Comparison of ENCODE assay signal across 1 mouse cellular context in the genomic region with DNA sequence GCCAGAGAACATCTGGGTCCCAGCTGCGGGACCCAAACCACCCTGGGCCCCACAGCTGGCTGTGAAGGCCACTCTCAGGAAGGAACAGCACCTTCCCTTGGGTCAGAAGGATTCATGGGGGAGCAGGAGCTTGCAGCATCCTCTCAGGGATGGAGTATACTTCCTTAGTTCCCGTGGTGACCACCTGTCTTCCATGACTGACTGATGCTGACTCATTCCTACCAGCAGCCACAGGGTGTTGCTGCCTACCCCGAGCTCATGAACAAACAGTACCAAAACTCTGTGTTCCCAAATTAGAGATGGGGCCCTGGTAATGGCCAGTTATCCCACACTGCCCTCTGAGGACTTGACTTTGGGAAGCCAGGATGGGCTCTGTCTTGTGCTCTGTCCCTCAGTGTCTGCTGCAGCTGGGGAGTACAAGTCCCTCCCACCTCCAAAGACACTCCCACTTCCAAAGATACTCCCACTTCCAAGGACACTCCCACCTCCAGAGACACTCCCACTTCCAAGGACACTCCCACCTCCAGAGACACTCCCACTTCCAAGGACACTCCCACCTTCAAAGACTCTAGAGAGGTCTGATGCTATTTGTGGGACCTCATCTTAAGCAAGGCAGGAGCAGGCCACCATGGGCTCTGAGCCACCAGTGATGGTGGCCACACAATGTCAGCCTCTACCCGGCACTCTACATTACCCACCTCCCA.
TF ChIP-seq lines count a peak whose summit lies in the region.

No protein-coding gene starts in this region.

TF ChIP-seq in MEL, 35 proteins besides CTCF, POLR2A, EP300 and RAD21:
- TF ChIP-seq SMC3 (IDR thresholded peaks at IDR 0.05; ENCODE audit: low read depth, low read length) (no peak), MEF2A (IDR thresholded peaks at IDR 0.05; ENCODE audit: extremely low read depth, insufficient replicate concordance, low read depth, low read length, poor library complexity, severe bottlenecking) (no peak), ZNF384 (IDR thresholded peaks at IDR 0.05; ENCODE audit: low read depth, low read length) (no peak), NELFE (IDR thresholded peaks at IDR 0.05; ENCODE audit: low read depth, low read length) (no peak), E2F4 (IDR thresholded peaks at IDR 0.05; ENCODE audit: borderline replicate concordance, low read depth, low read length) (no peak)
